In genomic region chr9:104912686-104913085, GRCm38 (mm10) we compare ENCODE assay signal across 13 mouse cellular contexts.
"Had no signal": no experiment of that assay in that cellular context is flagged by ENCODE, and none has a peak within 500 bp of the region (broad histone marks: within the 10 kb centered on the region; RNA-seq: fewer than 3 reads in every experiment).

No protein-coding gene starts in this region.

- H3K9me3 ChIP-seq: limb, embryonic 12.5 days; liver, embryonic 15.5 days; midbrain, embryonic 12.5 days had no signal

- H3K4me1 ChIP-seq: limb, embryonic 12.5 days; liver, embryonic 15.5 days; megakaryocyte, embryonic 14.5 days; midbrain, embryonic 12.5 days had no signal

- H3K27ac ChIP-seq: limb, embryonic 12.5 days; liver, embryonic 15.5 days; macrophage; midbrain, embryonic 12.5 days; stomach, postnatal 0 days had no signal

- H3K36me3 ChIP-seq: limb, embryonic 12.5 days; liver, embryonic 15.5 days; midbrain, embryonic 12.5 days had no signal

- H3K4me3 ChIP-seq: limb, embryonic 12.5 days; liver, embryonic 15.5 days; megakaryocyte, embryonic 14.5 days; midbrain, embryonic 12.5 days had no signal

- H3K4me2 ChIP-seq: limb, embryonic 12.5 days; liver, embryonic 11.5 days; liver, embryonic 15.5 days; midbrain, embryonic 12.5 days had no signal

- H3K9ac ChIP-seq: limb, embryonic 12.5 days; liver, embryonic 15.5 days; midbrain, embryonic 12.5 days had no signal

- DNase-seq: kidney, postnatal 14 days; layer of hippocampus, postnatal 36 days; lung, adult 2 months; lung, postnatal 14 days; right cerebral cortex, postnatal 25 days; thymus, postnatal 4 days had no signal

- H3K27me3 ChIP-seq: liver, embryonic 15.5 days; megakaryocyte, embryonic 14.5 days; midbrain, embryonic 12.5 days had no signal
